Mouse (Mus musculus): ENCODE measurements around the gene Nfkbie.

Nfkbie gene

DNA sequence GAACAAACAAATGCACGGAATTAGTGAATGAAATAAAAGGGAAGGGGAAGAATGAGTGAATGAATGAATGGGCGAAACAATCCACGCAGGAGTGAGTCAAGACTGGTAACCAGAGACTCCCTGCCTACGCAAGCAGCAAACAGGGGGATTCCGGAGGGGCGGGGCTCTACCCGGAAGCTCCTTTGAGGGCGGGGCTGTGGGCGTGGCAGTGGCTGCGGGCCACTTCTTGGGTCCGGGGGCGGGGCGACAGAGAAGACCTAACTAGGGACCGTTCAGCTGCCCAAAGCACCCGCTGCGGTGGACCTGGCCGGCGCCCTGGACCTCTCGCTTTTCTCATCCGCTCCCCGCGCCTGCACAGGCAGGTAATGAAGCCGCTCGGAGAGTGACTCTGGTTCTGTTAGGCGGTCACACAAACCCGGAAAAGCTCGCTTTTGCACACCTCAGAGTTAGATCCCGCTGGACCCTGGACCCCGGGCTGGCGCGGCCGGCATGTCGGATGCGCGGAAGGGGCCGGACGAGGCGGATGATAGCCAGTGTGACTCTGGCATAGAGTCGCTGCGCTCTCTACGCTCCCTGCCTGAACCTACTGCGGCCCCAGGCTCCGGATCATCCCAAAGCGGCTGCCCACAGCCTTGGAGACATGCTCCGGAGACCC lies at the start of gene Nfkbie:
Gene Nfkbie, plus strand, starts transcription at position 252 of the 655 bp plus-strand sequence.
- peak; percentile 98 for DNase-seq

GRCm38 (mm10) chr17:45505941-45506465 lies 49.5 kb upstream of the Nfkbie start:
- no peak for DNase-seq

DNA sequence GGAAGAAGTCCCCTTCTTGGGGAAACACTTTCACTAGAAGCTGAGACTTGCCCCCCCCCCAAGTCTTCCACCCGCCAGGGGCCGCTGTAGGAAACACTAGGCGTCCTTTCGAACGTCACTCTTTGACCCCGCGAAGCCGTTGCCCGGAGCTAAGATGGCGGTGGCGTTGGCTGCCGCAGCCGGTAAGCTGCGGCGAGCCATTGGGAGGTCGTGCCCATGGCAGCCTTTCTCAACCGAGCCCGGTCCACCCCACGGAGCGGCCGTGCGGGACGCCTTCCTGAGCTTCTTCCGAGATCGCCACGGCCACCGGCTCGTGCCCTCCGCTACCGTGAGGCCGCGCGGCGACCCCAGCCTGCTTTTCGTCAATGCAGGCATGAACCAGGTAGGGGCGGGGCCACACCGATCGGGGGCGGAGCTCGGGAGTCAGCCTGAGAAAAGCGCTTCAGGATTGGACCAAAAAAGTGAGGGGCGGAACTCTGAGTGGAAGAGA lies 48.8 kb upstream of the Nfkbie start, which contains the start of gene Aars2:
Gene Aars2, plus strand, starts transcription at position 142 of the 490 bp plus-strand sequence.
- peak; percentile 96 for DNase-seq

DNA sequence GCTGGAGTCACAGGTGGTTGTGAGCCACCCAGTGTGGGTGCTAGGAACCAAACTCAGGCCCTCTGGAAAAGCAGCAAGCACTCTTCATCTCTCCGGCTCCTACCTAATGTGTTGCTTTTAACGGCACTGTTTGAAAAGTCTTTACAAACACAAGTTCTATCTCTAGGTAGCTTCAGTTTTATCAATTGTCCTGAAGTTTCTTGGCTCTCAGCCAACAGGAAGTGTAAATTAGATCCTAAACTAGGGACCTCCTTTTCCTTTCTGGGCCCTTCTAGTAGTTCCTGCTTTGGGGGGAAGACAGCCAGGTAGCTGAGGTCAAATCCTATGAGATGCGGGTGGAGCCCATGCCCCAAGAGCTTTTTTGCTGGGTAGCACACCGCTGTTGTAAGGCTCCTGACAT lies 44.6 kb upstream of the Nfkbie start:
- no peak for DNase-seq

DNA sequence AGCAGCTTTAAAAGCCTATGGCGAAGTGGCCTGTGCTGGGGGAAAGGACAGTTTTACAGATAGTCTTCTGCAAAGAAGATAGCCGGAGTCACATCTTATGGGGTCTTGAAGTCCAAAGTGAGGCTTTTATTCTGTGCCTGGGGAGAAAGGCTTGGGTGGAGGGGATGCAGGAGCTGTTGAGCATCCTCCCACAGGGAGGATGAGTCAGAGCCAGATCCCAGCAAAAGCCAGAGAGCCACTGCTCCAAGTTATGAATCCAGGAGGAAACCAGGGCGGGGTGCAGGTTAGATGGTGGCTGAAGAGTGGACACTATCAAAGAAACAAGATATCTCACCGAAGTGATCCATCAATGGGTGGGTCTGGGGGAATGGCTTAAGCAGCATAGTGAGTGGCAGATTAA lies 43.7 kb upstream of the Nfkbie start:
- no peak for DNase-seq

DNA sequence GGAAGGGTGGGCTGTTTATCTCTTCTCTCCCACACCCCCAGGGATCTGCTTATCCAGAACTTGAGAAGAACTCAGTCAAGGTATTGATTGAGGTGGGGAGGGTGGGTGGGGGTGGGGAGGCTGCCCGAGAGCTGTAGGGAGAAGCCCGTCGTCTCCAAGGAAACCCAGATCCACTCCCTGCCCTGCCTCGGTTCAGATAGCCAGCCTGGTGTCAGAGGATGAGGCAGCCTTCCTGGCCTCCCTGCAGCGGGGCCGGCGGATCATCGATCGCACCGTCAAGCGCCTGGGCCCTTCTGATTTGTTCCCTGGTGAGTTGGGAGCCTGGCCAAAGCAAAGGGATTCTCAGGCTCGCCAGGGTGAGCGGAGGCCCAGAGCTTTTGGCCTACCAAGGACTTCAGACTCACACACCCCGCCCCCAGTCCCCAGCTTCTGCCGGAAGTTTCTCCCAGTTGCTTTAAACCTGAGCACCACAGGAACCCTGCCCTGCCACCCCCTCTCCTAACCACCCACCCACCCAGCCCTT lies 40.2 kb upstream of the Nfkbie start:
- no peak for DNase-seq

- no peak for DNase-seq
Observed at GRCm38 (mm10) chr17:45515806-45516205, 39.7 kb upstream of the Nfkbie start.

DNA sequence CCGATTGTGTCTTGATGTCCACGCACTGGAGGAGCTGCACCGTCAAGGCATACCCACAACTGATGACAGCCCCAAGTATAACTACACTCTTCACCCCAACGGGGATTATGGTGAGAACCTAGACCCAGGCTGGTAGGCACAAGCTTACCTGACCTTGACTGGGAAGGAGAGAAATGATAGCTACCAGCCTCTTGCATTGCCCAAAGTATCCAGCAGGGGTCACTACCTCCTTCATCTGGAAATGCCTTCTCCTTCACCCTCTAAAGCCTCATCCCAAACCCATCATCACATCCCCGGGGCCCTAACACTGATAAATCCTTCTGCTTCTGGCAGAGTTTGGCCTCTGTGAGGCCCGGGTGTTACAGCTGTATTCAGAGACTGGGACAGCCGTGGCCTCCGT lies 39.0 kb upstream of the Nfkbie start:
- peak; percentile 76 for DNase-seq

GRCm38 (mm10) chr17:45517135-45517534 lies 38.4 kb upstream of the Nfkbie start:
- DNase-seq: no peak

DNA sequence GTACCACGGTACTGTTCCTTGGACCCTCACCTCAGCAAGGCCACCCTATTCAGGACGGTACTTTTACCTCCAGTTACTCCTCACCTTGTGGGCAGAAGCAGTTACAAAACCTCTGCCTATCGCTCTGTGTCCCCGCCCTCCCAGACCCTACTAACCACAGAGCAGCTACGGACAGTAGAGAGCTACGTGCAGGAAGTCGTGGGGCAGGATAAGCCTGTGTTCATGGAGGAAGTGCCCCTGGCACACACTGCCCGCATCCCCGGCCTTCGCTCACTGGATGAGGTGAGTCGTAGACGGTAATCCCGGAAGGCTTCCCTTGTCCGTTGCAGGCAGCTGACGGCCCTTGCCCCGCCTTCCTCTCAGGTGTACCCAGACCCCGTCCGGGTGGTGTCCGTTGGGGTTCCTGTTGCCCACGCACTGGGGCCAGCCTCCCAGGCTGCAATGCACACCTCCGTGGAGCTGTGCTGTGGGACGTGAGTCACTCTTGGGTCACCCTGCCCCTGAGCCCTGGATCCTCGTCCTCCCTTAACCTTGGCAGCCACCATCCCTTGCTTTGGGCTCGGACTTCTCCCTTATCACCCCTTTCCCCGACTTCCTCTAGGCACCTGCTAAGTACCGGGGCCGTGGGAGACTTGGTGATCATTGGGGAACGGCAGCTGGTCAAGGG lies 37.8 kb upstream of the Nfkbie start:
- no peak for DNase-seq

DNA sequence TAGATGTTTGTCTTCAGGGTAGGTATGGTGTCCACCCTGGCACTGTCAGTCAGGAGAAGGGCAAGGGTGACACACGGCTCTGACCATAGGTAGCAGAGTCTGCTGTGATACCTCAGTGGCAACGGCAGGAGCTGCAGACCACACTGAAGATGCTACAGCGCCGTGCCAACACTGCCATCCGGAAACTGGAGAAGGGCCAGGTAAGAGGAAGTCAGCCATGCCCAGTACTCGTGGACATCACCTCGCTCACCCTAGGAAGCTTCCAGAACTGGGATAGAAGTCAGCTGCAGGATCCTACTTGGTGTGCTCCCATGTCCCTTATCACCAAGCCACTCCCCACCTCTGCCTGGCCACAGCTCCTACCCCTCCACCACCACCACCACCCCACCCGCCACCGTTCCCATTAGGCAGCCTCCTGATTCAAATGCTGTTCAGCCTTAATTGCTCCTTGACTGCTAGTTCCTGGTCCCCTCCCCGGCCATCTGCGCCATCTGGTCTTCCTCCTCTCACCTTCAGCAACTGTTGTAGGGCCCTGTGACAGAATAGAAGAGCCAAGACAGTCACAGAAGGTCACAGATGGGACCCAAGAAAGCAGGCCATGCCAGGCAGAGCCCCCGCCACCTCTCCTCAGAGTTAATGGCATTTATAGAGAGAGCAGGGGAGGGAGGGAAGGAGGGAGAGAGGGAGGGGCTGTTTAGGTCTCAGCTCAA lies 36.6 kb upstream of the Nfkbie start:
- DNase-seq: no peak

GRCm38 (mm10) chr17:45520136-45520535 lies 35.4 kb upstream of the Nfkbie start:
- DNase-seq: no peak

DNA sequence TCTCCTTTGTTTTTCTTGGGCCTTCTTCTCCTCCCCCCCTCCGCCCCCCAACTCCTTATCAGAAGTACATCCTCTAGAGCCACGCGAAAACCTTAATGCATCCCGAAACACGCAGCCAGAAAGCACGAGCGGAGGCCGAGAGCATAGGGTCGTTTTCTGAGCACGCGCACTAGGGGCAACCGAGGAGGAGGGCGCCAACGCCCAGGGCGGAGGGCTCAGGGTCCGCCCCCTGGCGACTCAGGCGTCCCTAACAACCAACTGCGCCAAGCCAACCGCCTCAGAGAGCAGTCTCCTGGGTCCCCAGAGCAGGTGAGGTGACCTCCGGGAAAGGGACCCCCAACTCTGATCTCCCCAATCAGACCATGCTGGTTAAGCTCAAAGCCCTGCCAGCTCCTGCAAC lies 32.2 kb upstream of the Nfkbie start, which contains the start of gene Tcte1:
Gene Tcte1, plus strand, starts transcription at position 172 of the 400 bp plus-strand sequence.
- DNase-seq: no peak

DNA sequence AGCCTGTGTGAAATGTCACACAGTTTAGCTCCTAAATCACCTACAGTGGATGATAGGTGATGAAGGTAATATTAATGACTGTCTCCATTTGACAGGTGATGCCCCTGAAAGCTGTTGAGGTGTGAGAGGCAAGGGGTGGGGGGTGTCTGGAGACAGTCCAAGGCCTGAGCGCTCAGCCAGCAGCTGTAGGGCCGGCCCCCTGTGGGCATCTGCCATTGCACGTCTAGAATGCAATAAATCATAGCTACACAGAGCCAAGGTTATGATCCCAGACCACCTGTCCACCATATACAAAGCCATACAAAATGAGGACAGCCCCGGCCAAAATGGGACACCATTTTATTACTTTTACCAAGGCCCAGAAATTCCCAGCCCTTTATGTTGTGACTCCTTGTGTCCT lies 30.5 kb upstream of the Nfkbie start:
- DNase-seq: no peak

- DNase-seq: peak; percentile 39
Observed at GRCm38 (mm10) chr17:45526571-45526970, 28.9 kb upstream of the Nfkbie start.

GRCm38 (mm10) chr17:45530346-45530782 lies 25.1 kb upstream of the Nfkbie start:
- DNase-seq: no peak

DNA sequence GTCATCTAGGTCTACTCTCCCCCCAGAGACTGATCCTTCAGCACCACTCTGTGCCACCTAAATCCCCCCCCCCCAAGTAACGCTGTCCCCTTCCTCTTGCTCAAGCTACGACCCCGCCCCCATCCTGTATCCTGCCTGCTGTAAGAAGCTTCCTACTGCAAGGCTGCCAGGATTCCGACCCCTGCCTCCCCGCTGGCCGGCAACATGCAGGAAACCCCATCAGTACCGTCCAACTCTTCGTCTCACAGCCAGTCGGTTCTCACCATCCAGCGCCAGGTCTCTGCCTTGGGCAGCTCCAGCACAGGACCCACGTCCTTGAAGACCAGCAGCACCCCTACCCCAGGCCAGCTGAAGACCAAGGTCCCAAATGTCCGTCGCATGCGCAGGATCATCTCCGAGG lies 22.6 kb upstream of the Nfkbie start:
- DNase-seq: no peak

DNA sequence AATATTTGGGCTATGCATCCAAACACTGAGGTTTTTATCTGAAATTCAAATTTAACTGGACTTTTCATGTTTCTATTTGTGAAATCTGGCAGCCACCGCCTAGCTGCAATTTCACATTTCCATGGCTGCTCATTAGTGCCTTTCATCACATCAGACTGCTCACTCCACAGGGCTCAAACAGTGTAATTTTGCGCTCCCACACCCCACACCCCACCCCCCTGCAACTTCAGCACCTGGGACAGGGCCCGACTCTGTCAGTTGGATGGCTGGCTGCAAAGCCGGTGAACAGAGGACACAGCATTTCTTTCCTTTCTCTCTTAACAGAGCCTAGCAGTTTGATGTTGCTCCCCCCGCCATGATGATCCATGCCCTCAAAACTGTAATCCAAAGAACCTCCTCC lies 19.2 kb upstream of the Nfkbie start:
- DNase-seq: no peak

- no peak for DNase-seq
Observed at GRCm38 (mm10) chr17:45538394-45538793, 17.1 kb upstream of the Nfkbie start.

GRCm38 (mm10) chr17:45539664-45540063 lies 15.8 kb upstream of the Nfkbie start:
- no peak for DNase-seq

- DNase-seq: no peak
Observed at GRCm38 (mm10) chr17:45542129-45542528, 13.4 kb upstream of the Nfkbie start.

DNA sequence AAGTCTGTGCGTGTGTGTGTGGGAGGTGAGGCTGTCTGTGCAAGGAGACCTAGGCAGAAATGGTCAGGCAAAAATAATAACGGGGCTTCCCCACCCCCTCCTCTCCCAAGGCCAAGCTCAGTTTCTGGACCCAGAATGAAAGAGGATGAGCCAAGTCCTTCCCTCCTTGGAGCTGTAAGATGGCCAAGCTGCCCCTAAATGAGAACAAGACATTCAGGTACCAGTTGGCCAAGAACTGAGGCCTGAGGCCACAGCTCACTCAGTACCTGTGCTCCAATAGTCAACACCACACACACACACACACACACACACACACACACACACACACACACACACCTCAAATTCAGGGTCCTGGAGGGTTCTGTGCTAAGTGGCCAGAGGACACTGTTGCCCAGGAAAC lies 12.8 kb upstream of the Nfkbie start:
- no peak for DNase-seq

- no peak for DNase-seq
Observed at GRCm38 (mm10) chr17:45543115-45543514, 12.4 kb upstream of the Nfkbie start.
